Mouse (Mus musculus) small intestine, adult 2 months (tissue): ENCODE measurements around the gene S100a10. TPM values are rescaled to one million over a fixed set of nuclear protein-coding genes. Genes with fewer than 3 reads are reported as not detected.

ENCODE experiments used
- H3K27ac ChIP-seq: fragments of 200-500 bp; 2 replicates; pipeline ENCODE4 v1.5.1; 2012; ENCODE audit warnings: low read depth, low read length, control low read depth, inconsistent platforms; ENCODE audit not compliant: insufficient read depth
- H3K27me3 ChIP-seq: fragments of 200-500 bp; 2 replicates; pipeline ENCODE4 v1.6.1; 2012; ENCODE audit warnings: mild to moderate bottlenecking, moderate library complexity, low read length, inconsistent platforms; ENCODE audit not compliant: control insufficient read depth, insufficient read depth
- H3K36me3 ChIP-seq: fragments of 200-500 bp; 2 replicates; pipeline ENCODE4 v1.6.1; 2012; ENCODE audit warnings: mild to moderate bottlenecking, low read length, control low read depth, inconsistent platforms; ENCODE audit not compliant: control insufficient read depth, insufficient read depth
- H3K4me1 ChIP-seq: fragments of 200-500 bp; 2 replicates; pipeline ENCODE4 v1.6.1; 2012; ENCODE audit warnings: low read length, inconsistent platforms, mixed read lengths; ENCODE audit not compliant: control insufficient read depth, insufficient read depth, insufficient read length
- H3K4me3 ChIP-seq: fragments of 200-500 bp; 2 replicates; pipeline ENCODE4 v1.5.1; 2012; ENCODE audit warnings: low read depth, mild to moderate bottlenecking, control low read depth, inconsistent platforms, low read length, moderate library complexity
- CTCF ChIP-seq: fragments of 200-500 bp; IDR thresholded peaks from 2 replicates; pipeline ENCODE4 v1.5.1; 2012; ENCODE audit warnings: low read depth, mild to moderate bottlenecking, control low read depth, inconsistent platforms, low read length, moderate library complexity, mixed read lengths; ENCODE audit not compliant: insufficient replicate concordance, insufficient read length; ENCODE audit errors: extremely low read depth
- POLR2A ChIP-seq: fragments of 200-500 bp; IDR thresholded peaks from 2 replicates; pipeline ENCODE4 v1.6.1; 2012; ENCODE audit warnings: low read depth, mild to moderate bottlenecking, control low read depth, inconsistent platforms, low read length, moderate library complexity
- WGBS: fragments of 180-500 bp; shearing (Covaris S2); methylation state at CpG from one replicate; pipeline ENCODE4 v1.1.7; 2018; 5-methylcytosine and 5-hydroxymethylcytosine counted together
- polyA plus RNA-seq: library from polyadenylated mRNA; depleted of rRNA; stranded (reverse); fragments of >200 nt; gene quantifications from 2 replicates; pipeline ENCODE4 v1.2.3, GENCODE M21; 2012

S100a10 gene
- polyA plus RNA-seq, 1 experiment = 172 TPM

DNA sequence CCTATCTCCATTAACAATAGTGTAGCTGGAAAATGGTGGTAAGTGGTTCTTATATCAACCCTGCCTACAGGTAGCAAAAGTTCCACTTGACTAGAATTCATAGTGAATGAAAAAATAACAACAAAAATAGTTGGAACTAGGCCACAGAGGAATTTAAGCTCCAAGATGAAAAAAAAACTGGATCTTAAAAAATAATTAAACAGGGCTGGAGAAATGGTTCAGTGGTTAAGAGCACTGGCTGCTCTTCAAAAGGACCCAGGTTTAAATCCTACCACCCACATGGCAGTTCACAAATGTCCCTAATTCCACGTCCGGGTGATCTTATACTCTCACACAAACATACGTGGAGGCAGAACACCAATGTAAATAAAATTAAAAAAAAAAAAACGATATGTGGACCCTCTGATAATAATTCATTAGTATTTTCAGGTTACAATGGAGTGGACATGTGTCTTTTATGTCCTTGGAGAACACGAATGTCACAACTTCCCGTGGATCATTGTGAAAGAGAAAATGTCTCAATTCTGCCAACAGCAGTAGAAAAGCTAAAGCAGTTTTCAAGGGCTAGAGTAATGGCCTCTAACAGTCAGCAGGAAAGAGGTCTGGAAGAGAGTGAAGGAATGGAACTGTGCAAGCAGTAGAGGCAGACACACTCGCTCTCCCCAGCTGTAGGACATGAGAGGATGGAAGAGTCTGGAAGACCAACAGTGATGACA, 42.3 kb upstream of the S100a10 start:
- no peak overlapping the region for H3K27ac ChIP-seq
- TF ChIP-seq CTCF (no peak), POLR2A (no peak)
- H3K4me1 ChIP-seq = no peaks in the 10 kb centered on the region
- H3K4me3 ChIP-seq = no peak overlapping the region
- H3K27me3 ChIP-seq = no peaks in the 10 kb centered on the region
- WGBS = 79% methylated on average over 7 of the region's 7 CpGs
- no peaks in the 10 kb centered on the region for H3K36me3 ChIP-seq

- Histone ChIP-seq H3K4me3 (no peak overlapping the region), H3K27me3 (no peaks in the 10 kb centered on the region), H3K36me3 (no peaks in the 10 kb centered on the region), H3K4me1 (no peaks in the 10 kb centered on the region), H3K27ac (no peak overlapping the region)
- TF ChIP-seq CTCF (no peak), POLR2A (no peak)
- WGBS = 93% methylated on average over 3 of the region's 3 CpGs
Observed at GRCm38 (mm10) chr3:93514628-93515027, 40.3 kb upstream of the S100a10 start.

DNA sequence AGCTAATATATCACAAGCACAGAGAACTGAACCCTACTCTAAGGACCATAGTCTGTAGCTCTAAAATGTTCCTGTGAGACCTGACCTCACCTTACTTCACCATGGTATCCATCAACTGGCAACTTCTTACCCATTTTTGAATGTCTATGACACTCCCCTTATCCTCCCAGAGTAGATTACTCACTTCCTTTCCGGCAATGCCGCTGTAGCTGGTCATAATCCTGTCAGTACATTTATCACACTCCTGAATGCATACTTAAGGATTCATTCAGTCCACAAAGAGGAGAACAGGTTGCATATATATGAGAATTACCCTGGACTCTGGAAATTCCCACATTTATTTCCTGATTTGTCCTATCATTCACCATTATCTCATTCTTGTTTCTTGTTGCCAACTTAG, 37.5 kb upstream of the S100a10 start:
- Histone ChIP-seq H3K36me3 (no peaks in the 10 kb centered on the region), H3K4me1 (no peaks in the 10 kb centered on the region; the same call in 1 of the 2 replicates), H3K4me3 (no peak overlapping the region), H3K27ac (no peak overlapping the region), H3K27me3 (no peaks in the 10 kb centered on the region)
- TF ChIP-seq CTCF (no peak), POLR2A (no peak)
- WGBS = 30% methylated on average over 2 of the region's 2 CpGs

- no peaks in the 10 kb centered on the region; the same call in 1 of the 2 replicates for H3K4me1 ChIP-seq
- peaks cover 7% of the 10 kb centered on the region for H3K36me3 ChIP-seq
- H3K27me3 ChIP-seq = no peaks in the 10 kb centered on the region
- H3K27ac ChIP-seq = no peak overlapping the region
- WGBS = 62% methylated on average over 5 of the region's 5 CpGs
- TF ChIP-seq CTCF (no peak), POLR2A (no peak)
- H3K4me3 ChIP-seq = no peak overlapping the region
Observed at GRCm38 (mm10) chr3:93519856-93520329, 35.0 kb upstream of the S100a10 start.

GRCm38 (mm10) chr3:93520330-93521193, 34.3 kb upstream of the S100a10 start, which contains the start of gene S100a11:
TSS of gene S100a11 (plus strand) at chr3:93520488.
- Histone ChIP-seq H3K4me1 (no peaks in the 10 kb centered on the region; the same call in 1 of the 2 replicates), H3K4me3 (peak within 1 kb of the TSS; percentile 88), H3K27ac (peak within 1 kb of the TSS; percentile 51), H3K36me3 (peaks cover 8% of the 10 kb centered on the region), H3K27me3 (no peaks in the 10 kb centered on the region)
- under 1% methylated on average over 38 of the region's 38 CpGs for WGBS
- peak; percentile 82; the same call in 1 of the 2 replicates for TF ChIP-seq POLR2A
- peak; percentile 13; the same call in 1 of the 2 replicates for TF ChIP-seq CTCF

DNA sequence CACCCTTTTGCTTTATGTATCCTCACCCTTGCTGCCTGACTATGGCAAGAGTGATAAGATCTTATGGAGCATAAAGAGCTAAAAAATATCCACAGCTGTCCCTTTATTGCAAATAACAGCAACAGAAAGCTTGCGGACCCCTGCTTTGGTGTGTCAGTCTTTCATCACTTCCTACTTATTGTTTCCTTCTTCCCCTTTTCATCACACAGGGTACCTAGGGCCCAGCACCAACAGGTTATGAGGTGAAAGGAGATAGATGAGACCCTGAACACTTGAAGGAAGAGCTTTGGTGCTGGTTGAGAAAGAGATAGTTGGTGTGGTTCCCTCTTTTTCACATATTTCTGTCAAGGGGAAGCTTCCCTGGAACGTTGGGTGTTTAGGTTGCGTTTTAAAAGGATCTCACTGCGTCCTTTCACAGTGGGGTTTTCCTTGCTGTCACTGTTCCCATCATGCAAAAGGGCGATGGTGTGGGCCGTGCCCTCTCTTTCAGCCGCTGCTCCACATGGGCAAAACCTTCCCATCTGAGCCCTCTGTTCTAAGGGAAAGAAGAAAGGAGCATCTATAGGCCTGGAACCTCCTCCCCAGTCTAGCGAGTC, 33.3 kb upstream of the S100a10 start:
- 75% methylated on average over 8 of the region's 8 CpGs for WGBS
- peak overlapping the region; percentile 51; the same call in 1 of the 2 replicates for H3K27ac ChIP-seq

More for the DNA sequence above, 33.3 kb upstream of the S100a10 start:
- H3K4me1 ChIP-seq = no peaks in the 10 kb centered on the region; the same call in 1 of the 2 replicates
- no peaks in the 10 kb centered on the region for H3K27me3 ChIP-seq
- peaks cover 14% of the 10 kb centered on the region for H3K36me3 ChIP-seq
- TF ChIP-seq CTCF (no peak), POLR2A (no peak)
- peak overlapping the region; percentile 47 for H3K4me3 ChIP-seq
